Mouse (Mus musculus) liver, embryonic 14.5 days (tissue): Measurements from ENCODE around the gene Csmd2.

Experiments
- CTCF ChIP-seq: IDR thresholded peaks from 2 replicates; pipeline ENCODE4 v1.5.1; 2016; ENCODE audit warnings: antibody characterized with exemption, low read depth, control low read depth
- EP300 ChIP-seq: IDR thresholded peaks from 2 replicates; pipeline ENCODE4 v1.6.1; 2016; ENCODE audit warnings: antibody characterized with exemption, low read depth

GRCm38 (mm10) chr4:128381331-128381730, 393.7 kb downstream of the Csmd2 start:
- no peak for TF ChIP-seq CTCF
- no peak for TF ChIP-seq EP300
